Mouse (Mus musculus): Measurements from ENCODE around the gene Sgcd. TPM values are rescaled to one million over a fixed set of nuclear protein-coding genes. Genes with fewer than 3 reads are reported as not detected.
A peak's percentile ranks its signal among the peaks of the same experiment; 100 is the strongest.
"Not testable (repeated sequence)": the region's sequence is repeated elsewhere in the genome, so short reads cannot be mapped to it uniquely, and the experiment has no call there.

Gene Sgcd
- total RNA-seq, 4 experiments from 2014 or later: 62.6 to 82.0 (median 77.1) TPM

DNA sequence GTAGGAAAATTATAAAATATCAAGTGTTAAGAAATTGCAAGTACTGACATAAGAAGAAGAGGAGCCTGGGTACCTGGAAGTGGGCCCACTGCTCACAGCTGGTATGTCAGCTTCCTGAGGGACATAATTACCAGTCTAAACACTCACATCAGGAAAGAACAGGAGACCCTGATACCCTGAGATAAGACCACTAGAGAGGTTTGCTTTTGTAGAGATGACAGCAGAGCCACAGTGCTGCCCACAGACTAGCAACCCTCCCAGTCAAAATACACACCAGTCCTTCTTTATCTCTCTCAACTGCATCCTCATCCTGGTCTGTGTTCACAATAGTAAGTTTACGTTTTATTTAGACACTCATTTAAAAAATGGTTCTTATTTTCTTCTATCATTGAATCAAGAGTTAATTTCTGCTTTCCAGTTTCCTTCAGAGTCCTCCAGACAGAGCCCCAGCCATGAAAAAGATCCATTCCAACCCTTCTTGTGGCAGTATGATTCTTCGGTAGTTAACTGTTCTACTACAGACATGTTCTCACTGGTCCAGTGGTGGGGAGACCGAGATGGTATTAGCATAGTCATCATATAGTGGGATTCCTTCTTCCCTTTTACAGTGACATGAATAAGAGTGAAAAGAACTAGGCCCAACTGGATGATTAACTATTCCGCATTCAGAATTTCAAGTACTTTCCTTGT is 211.4 kb downstream of the Sgcd start:
- DNase-seq (ENCODE audit: low spot score in 2 of 2): no peak

- DNase-seq (ENCODE audit: low spot score in 2 of 2): no peak
These were observed 212.8 kb downstream of the Sgcd start for GRCm38 (mm10) chr11:47776019-47776418.

DNA sequence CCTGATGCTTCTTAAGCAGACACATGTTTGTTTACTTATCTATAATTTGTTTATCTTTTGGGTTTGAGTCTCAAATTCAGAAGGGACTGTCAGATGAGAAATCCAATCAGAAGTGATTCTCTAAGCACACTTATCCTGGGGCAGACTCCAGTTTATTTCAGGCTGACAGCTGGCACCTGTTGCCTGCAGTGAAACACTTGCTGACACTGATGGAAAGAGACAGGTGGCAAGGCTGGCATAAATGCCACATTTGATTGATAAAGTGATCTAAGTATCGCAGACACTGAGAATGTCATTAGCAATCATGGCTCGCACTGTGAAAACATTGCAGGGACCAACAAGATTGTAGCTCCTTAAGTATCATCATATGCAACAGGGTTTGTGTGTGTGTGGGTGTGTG is 222.9 kb downstream of the Sgcd start:
- DNase-seq (ENCODE audit: low spot score in 2 of 2): no peak

DNA sequence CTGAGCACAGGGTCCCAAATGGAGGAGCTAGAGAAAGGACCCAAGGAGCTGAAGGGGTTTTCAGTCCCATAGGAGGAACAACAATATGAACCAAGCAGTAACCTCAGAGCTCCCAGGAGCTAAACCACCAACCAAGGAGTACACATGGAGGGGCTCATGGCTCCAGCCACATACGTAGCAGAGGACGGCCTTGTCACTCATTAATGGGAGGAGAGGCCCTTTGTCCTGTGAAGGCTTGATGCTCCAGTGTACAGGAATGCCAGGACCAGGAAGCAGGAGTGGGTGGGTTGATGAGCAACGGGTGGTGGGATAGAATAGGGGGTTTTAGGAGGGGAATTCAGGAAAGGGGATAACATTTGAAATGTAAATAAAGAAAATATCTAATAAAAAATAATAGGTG is 225.2 kb downstream of the Sgcd start:
- not testable (repeated sequence) for DNase-seq (ENCODE audit: low spot score in 2 of 2)

GRCm38 (mm10) chr11:47759015-47759414 is 229.8 kb downstream of the Sgcd start:
- DNase-seq (ENCODE audit: low spot score in 2 of 2): no peak

DNA sequence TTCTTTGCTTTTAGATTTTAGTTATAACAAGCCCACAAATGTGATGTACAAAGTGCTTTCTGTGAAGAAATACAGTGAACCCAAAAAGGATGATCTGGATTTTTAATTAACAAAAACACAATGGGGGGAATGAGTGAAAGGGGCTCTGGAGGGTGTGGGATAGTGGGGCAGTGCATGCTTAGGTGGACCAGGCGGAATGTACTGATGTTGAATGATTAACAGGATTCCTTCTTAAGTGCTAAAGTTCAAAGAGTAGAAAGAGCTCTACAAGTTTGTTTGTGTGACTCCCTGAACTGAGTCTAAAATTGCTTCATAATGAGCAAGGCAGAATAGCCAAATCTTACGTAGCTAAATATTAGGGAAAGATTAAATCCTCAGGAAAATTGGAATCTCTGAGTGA is 246.0 kb downstream of the Sgcd start:
- DNase-seq (ENCODE audit: low spot score in 2 of 2): no peak

DNA sequence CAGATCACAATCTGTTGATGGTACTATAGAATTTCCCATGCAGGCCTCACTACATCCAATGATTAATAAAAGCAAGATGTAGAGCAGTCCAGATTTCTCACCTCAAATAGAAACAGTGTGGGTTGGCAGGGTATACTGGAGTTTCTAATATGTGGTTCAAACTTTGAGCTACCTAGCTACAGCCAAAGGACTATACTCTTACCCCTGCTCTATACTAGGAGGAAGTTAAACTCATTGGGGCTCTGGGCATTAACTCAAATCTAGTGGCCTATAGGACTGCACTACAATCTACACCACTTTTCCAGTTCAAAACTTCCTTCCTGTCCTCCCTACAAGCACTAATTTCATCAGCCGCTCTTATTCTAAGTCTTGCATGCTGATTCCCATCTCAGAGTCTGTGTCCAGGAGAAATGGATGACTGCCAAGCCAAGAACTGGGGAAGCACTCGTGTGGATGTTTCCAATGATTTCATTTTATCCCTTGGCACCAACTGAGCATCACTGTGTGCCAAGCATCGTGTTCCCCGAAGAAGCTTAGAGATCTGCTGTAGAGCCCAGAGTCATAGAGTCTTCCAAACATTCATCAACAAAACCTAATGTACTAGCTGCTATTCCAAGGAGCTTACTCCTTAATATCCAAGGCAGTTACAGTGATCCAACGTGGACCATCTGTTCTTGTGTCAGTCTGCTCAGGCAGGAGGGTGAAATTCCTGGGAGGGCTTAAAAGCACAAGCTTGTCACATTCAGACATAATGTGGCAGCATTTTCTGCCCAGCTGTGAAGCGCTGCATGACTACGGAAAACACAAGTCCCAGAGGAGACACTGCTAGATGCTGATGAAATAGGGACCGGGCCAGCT is 283.6 kb downstream of the Sgcd start:
- DNase-seq (ENCODE audit: low spot score in 2 of 2): peak; percentile 10 to 33

- no peak for DNase-seq (ENCODE audit: low spot score in 2 of 2)
These were observed 293.2 kb downstream of the Sgcd start for GRCm38 (mm10) chr11:47695611-47696010.

- DNase-seq (ENCODE audit: low spot score in 2 of 2): no peak
These were observed 330.6 kb downstream of the Sgcd start for GRCm38 (mm10) chr11:47658135-47658534.

- no peak for DNase-seq (ENCODE audit: low spot score in 2 of 2)
These were observed 342.9 kb downstream of the Sgcd start for GRCm38 (mm10) chr11:47645911-47646310.

- no peak for DNase-seq (ENCODE audit: low spot score in 2 of 2)
These were observed 347.1 kb downstream of the Sgcd start for GRCm38 (mm10) chr11:47641567-47642259.

DNA sequence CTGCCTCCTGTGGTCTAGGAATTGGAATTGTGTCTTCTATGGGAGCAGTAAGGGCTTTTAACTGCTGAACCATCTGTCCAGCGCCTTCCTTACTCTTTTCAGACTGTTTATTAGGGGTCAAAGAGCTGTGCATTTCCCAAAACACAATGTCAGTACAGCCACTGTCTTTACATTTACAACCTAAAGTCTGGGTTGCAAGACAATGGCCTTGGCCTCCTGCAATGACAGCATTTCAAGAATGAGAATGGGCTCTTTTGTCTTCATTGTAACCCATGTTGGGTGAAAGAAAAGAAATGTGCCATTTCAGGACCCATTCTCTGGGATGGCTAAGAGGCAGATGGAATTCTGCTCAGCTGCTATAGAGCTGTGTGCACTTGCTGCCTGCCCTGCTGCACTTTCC is 348.2 kb downstream of the Sgcd start:
- DNase-seq (ENCODE audit: low spot score in 2 of 2): no peak

DNA sequence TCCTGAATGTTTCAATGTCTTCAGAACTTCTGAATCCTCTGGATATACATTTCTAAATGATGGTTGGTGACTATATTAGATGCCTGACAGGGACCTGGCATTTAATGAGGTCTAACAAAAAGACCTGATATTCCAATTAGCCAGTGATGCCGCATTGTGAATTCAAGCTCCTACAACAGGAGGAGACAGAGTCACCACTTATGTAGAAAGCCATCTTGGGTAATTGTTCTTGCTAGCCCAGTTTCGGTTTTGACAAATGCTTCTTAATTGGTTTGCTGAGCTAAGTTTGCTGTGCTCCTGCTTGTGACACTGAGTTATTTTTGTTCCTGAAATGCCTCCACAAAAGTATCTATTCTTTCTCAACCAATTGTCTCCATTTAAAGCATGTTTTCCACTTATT is 358.6 kb downstream of the Sgcd start:
- no peak for DNase-seq (ENCODE audit: low spot score in 2 of 2)

DNA sequence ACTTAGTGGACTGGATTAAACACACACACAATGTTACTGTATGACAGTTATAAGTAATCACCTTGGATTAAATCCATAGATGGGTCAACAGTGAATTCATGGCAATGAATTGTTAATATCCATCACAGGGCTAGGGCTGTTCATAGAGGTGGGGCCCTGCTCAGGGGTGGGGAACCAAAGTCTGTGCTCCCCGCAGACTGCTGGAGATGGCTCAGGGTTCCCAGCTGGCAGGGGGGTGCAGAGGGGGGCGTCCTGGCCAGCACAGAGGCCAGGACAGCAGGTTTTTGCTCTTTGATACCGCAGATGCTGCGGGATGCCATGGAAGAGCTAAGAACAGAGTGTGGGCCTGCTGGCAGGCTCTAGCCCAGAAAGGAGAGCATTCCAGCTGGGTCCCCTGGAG is 378.9 kb downstream of the Sgcd start:
- no peak for DNase-seq (ENCODE audit: low spot score in 2 of 2)

DNA sequence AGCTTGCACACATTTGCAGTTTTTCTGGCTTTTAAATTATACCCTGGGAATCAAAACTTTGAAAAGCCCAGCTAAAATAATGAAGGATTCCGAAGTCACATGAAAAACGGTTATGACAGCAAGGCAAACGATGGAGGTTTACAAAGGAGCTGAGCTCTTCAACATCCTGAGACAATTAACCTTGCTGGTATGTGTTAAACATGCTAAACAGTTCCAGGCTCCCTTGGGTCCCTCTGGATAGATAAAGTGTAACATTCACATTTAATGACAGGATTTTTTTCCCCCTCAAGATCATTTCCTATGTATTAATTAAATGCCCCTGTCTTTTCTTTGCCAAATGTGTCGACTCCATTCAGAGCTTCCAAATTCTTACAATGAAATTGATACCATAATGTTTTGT is 414.1 kb downstream of the Sgcd start:
- no peak for DNase-seq (ENCODE audit: low spot score in 2 of 2)

DNA sequence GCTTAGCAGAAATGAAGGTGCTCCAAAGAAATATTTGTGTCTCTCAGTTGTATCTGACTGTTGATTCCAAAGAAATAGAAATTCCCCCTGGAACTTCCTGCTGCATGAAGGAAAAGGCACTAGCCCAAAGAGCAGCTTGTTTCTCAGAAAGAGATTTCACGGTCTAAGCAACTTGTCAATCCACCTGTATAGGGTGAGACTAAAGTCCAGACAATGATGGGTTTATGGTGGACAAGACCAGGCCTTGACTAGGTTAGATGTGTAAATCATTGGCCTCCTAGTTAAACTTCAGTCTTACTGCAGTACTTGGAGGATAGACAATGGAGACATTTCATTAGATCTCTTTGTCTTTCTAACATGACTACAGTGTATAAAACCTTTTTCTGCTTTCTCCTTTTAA is 420.3 kb downstream of the Sgcd start:
- DNase-seq (ENCODE audit: low spot score in 2 of 2): no peak

DNA sequence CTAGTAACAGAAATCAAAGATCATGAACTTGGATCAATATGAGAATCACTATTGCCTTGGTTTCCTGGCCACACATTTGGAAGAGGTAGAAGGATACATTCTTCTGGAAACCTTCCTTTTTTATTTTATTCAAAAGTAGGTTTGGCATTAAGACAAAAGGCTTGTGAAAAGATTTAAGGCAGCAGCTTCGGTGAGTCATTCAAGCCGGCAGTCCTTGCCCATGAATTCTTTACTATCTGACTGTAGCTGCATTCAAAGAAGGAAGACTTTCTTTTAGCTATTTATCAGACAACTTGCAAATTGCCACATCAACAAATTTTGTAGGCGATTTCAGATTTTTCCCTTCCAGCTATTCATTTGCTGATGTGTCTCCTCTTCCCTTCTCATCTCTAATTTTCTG is 422.6 kb downstream of the Sgcd start:
- DNase-seq (ENCODE audit: low spot score in 2 of 2): no peak

- DNase-seq (ENCODE audit: low spot score in 2 of 2): no peak
These were observed 463.9 kb downstream of the Sgcd start for GRCm38 (mm10) chr11:47524845-47525244.

DNA sequence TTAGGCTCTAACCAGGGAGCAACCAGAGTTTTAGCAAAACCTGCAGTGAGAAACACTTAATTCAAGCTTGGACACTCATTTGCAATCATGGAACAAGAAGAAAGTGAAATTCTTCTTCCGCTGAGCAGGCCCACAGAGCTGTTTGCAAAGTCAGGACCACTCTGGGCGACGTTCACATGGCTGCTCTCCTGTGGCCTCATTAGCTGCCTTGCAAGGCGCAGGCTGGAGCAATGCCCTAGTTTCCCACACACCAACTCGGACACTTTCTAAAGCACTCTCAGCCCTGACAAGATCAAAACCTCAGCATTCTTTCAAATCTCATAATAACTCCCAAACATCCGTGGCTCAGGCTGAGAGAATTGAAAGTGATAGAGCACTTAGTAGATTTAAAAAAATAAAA is 480.7 kb downstream of the Sgcd start:
- no peak for DNase-seq (ENCODE audit: low spot score in 2 of 2)

GRCm38 (mm10) chr11:47503236-47503635 is 485.5 kb downstream of the Sgcd start:
- DNase-seq (ENCODE audit: low spot score in 2 of 2): not testable (repeated sequence)

DNA sequence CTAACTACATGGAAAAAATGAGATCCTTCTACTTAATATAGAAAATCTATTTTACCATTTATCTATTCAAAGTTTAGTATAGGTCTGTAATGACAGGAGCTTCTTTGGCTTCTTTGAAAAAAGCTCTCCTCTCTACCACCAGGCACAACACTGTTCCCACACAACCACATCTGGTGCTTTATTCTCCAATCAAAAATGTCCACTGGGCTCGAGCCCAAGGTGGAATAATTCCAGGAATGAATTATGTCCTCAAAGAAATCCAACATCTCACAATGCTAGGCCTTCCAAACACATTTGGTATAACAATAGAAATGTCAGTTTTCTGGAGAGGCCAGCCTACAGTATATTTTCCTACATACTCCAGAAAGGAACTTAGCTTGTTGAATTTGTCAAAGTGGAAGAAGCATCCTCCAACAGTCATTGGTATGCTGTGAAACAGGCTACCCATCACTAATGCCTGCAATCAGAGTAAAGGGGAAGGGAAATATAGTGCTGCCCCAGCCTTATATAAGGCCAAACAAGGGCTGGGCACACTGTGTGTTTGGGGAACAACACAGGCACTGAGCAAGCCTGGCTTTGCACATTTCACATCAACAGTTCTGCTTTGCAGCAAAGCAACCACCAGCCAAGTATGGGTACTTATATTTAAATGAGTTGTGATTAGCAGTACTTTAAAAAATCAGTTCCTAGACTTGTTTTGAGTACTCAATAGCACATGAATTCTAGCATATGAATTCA is 515.1 kb downstream of the Sgcd start:
- no peak for DNase-seq (ENCODE audit: low spot score in 2 of 2)

DNA sequence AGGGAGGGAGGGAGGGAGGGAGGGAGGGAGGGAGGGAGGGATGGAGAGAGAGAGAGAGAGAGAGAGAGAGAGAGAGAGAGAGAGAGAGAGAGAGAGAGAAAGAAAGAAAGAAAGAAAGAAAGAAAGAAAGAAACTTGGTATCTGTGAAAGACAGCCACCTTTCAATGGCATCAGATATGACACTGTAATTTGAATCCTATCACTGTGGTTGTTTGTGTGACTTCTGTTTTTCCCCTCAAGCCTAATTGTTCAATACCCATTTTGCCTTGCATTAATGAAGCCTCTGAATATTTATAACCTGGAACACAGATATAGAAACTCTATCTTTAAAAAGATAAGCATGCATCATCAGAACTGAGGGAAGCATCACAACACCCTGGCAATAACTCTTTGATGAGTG is 528.1 kb downstream of the Sgcd start:
- DNase-seq (ENCODE audit: low spot score in 2 of 2): not testable (repeated sequence)
